Mouse (Mus musculus) liver, postnatal 0 days (tissue): ENCODE results near the gene Rnf113a2.

Source experiments
- CTCF ChIP-seq: sonication (generic); IDR thresholded peaks from 2 replicates; pipeline ENCODE4 v1.5.1; 2016; ENCODE audit warnings: antibody characterized with exemption, low read depth
- EP300 ChIP-seq: IDR thresholded peaks from 2 replicates; pipeline ENCODE4 v1.6.1; 2016; ENCODE audit warnings: antibody characterized with exemption, low read depth, mild to moderate bottlenecking

DNA sequence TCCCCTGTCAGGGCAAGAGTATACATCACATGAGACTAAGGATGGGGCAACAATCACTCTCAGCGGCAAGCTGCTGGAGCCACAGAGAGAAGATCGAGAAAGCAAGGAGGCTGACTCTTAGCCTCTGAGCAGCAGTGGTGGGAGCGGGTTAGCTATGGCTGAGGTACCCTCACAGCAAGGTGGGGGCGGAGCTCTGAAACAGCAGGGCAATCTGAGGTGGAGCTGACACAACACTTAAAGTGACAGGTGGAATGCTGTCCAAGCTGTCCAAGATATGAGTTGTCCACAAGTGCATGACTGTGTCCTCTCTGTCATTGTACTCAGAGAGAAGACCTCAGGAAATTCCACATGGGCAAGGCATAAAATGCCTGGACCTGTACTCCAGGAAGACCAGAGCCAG is 34.6 kb upstream of the Rnf113a2 start:
- no peak for TF ChIP-seq CTCF
- TF ChIP-seq EP300, result no peak
